ENCODE assay signal across 8 mouse cellular contexts in the genomic region with DNA sequence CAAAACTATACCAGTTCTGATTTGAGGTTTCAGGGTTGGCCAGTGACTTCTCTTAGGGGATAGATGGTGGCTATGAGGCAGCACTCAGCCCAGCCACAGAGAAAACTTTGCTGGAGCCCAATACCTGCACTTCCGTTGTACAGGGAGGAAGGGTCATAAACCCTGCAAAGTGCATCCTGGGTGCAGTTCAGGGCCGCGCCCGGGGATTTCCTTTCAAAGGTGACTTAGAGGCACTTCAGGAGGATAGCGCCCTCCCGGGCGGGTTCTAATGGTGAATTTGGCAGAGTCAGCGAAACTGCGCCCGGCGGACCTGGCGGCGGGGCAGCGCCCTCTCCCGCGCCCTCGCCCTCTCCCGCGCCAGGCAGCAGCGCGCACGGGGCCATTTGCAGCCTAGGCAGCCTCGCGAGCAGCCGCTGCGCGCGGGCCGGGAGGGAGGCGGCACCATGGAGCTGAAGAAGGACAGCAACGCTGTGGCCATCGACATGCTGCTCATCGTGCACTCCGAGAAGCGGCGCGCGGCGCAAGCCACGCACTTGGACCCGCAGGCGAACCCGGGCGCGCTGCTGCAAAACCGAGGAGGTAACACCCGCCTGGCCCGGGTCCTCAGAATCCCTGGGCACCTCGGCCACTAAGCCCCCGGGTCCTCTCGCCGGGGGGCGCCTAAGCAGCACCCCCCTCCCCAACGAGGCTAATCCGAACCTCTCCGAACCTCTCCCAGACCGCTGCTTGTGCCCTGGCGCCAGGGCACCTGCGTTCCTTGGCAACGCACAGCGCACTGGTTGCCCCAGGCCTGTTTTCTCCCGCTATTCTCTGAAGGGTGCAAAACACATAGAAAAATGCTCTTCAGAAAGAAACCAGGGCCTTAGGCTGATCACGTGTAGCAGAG. TPM values are rescaled to one million over a fixed set of nuclear protein-coding genes. Genes with fewer than 3 reads are reported as not detected.
DNase-seq lines count a peak whose midpoint lies in the region; ATAC-seq lines count a peak whose summit lies in the region.

A gene (plus strand): TSS at position 51 of the 886 bp plus-strand sequence.

- peaks cover 27% of the 10 kb centered on the region for H3K27me3 ChIP-seq in lung, embryonic 16.5 days (ENCODE audit: control insufficient read depth, insufficient read depth, low read depth, low read length)
- H3K27me3 ChIP-seq in midbrain, embryonic 12.5 days, result peaks cover 42% of the 10 kb centered on the region

- peak within 1 kb of the TSS; percentile 72 for H3K4me2 ChIP-seq in lung, embryonic 16.5 days (ENCODE audit: low read depth, low read length)
- peak within 1 kb of the TSS; percentile 82 for H3K4me2 ChIP-seq in midbrain, embryonic 12.5 days (replicated peaks)

- H3K9me3 ChIP-seq in lung, embryonic 16.5 days (ENCODE audit: control insufficient read depth, low read length), result no peaks in the 10 kb centered on the region
- H3K9me3 ChIP-seq in midbrain, embryonic 12.5 days, result no peaks in the 10 kb centered on the region

- no peak for ATAC-seq in lung, embryonic 16.5 days (ENCODE audit: low read depth)
- no peak for ATAC-seq in midbrain, embryonic 12.5 days (ENCODE audit: low FRiP score, low read depth)
- ATAC-seq in megakaryocyte, adult 5-6 weeks (ENCODE audit: poor library complexity, severe bottlenecking), result no peak

- H3K27ac ChIP-seq in lung, embryonic 16.5 days (ENCODE audit: low read length), result no peak within 1 kb of the TSS
- H3K27ac ChIP-seq in midbrain, embryonic 12.5 days (replicated peaks), result no peak within 1 kb of the TSS

- WGBS in lung, embryonic 16.5 days, result 1% methylated on average over 63 of the region's 63 CpGs
- under 1% methylated on average over 60 of the region's 63 CpGs for WGBS in midbrain, embryonic 12.5 days

- H3K4me1 ChIP-seq in lung, embryonic 16.5 days (replicated peaks; ENCODE audit: control insufficient read depth, insufficient read depth, low read length), result peaks cover 6% of the 10 kb centered on the region; the same call in 1 of the 2 replicates
- H3K4me1 ChIP-seq in midbrain, embryonic 12.5 days, result peaks cover 10% of the 10 kb centered on the region; the same call in 1 of the 2 replicates

- no peak for DNase-seq in lung, postnatal 4 days
- peak; percentile 28 for DNase-seq in cerebellum, adult 9-11 months
- peak; percentile 80 for DNase-seq in gastrocnemius, postnatal 25 days
- DNase-seq in induced T-regulatory cell, adult 2 months (ENCODE audit: low read depth), result peak; percentile 73
- DNase-seq in spleen, adult 12 weeks (ENCODE audit: low spot score), result no peak

- no peaks in the 10 kb centered on the region for H3K36me3 ChIP-seq in lung, embryonic 16.5 days (ENCODE audit: control insufficient read depth, insufficient read depth, low read length)
- no peaks in the 10 kb centered on the region for H3K36me3 ChIP-seq in midbrain, embryonic 12.5 days

- H3K9ac ChIP-seq in lung, embryonic 16.5 days (ENCODE audit: low read length), result peak within 1 kb of the TSS; percentile 31; the same call in 1 of the 2 replicates
- peak within 1 kb of the TSS; percentile 44 for H3K9ac ChIP-seq in midbrain, embryonic 12.5 days (replicated peaks)

- H3K4me3 ChIP-seq in lung, embryonic 16.5 days (ENCODE audit: low read length), result peak within 1 kb of the TSS; percentile 44
- peak within 1 kb of the TSS; percentile 45 for H3K4me3 ChIP-seq in midbrain, embryonic 12.5 days

RNA-seq across cellular contexts. Expression of the gene that starts here (rescaled TPM):
- polyA plus RNA-seq in lung, embryonic 16.5 days (2015; fragmentation: Nextera tagmentation; extraction: Ambion mirVana), result 0.20 and 0.25 TPM in 2 replicates
- total RNA-seq in gastrocnemius, postnatal 25 days (2021), result 100 to 1,000 TPM in 1 of 2 experiments, 10 to 100 TPM in 1; 75.2 to 114 TPM
- 0.17 and 0.61 TPM in 2 replicates for polyA plus RNA-seq in midbrain, embryonic 12.5 days (2016; fragmentation: Nextera tagmentation; extraction: Ambion mirVana)
- total RNA-seq in megakaryocyte, adult 5-6 weeks (2015), result not detected in 2 replicates
- not detected in 2 replicates for total RNA-seq in megakaryocyte, adult 5-6 weeks (2017)

Comparison
In these comparisons a context has a peak if more than half of its experiments do, and no peak if none do; other contexts are left out.
1. RNA of the gene that starts here (total RNA-seq): 75.2 to 114 TPM in gastrocnemius, postnatal 25 days; not detected in megakaryocyte, adult 5-6 weeks; every median in the first group is over 10 times any median in the second.
2. DNase-seq: peak in cerebellum, adult 9-11 months (single experiment), gastrocnemius, postnatal 25 days (single experiment) and induced T-regulatory cell, adult 2 months (single experiment); none in lung, postnatal 4 days (0 of 2) and spleen, adult 12 weeks (single experiment).